Mouse (Mus musculus) lung, postnatal 4 days (tissue): ENCODE results near the gene Cdc42bpg.
"Not testable (repeated sequence)": the region's sequence is repeated elsewhere in the genome, so short reads cannot be mapped to it uniquely, and the experiment has no call there.

Source experiments
- DNase-seq, 2 experiments: peaks; one replicate each; pipeline ENCODE4 v3.0.0; 2021

The Cdc42bpg gene

DNA sequence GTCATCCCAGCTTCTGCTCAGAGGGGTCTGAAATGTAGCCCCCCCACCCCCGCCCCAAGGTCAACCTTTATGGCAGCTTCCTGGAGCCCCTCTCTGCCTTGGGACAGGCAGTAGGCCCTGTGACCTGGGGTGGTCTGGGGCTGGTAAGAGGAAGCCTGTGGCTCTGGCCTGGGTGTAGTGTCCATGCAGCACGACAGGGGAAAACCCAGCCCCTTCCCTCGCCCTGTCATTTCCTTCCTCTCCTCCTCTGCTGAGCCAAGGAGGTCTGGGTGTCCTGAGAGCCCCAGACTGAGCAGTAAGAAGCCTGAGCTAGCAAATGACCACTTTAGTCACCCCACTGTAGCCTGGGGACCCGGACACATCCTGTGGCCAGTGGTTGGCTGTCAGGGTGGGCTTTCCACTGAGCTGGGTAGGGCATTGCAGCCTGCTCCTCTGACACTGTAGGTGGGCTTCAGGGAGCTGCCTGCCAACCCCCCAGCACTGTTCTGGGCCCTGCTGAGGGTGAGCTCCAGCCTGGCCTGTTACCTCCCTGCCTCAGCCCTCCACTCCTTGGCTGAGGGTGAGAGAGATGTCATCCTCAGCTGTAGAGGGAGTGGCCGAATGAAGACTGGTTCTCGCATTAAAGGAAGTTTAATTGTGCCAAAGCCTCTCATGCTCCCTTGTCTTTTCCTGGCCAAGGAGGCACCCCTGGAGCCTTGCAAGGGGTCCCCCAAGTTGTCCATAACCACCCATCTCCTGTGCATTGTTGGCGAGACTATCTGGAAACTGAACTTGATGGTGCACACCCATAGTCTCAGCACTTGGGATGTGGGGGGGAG, 6.6 kb upstream of the Cdc42bpg start:
- DNase-seq = peak; percentile 58 to 72

DNA sequence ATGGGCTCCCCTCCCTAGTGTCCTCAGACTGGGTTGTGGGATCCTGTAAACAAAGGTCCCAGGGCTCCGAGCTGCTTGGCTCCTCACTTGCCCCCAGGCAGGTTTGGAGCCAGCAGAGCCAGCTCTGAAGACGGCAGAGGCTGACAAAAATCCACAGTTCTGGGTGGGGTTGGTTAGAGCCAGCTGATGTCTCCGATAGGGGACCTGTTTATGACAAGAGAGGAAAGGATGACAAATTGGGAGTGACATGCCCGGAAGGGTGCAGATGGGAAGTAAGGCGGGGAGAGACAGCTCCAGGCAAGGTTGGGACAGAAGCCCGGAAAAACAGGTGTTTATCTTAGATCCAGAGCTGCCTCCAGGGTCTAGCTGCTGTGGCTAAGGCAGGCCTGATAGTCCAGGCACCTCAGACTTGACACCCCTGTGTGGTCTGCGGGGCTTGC, 5.8 kb upstream of the Cdc42bpg start:
- peak; percentile 70 to 87 for DNase-seq

DNA sequence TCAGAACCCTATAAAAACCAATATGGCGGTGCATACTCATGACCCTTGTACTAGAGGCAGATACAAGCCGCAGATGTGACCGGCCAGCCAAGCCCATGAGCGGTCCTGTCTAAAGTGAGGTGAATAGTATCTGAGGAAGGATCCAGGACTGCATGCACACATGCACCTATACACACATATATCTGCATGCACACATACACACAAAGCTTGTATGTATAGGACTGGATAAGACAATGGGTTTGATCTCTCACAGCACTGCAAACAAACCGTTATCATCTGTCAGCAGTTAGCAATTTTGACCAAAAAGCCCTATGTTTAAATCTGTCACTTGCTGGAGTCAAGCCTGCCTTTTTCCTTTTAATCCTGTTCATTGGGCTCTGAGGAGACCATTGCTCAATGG, 4.1 kb upstream of the Cdc42bpg start:
- no peak for DNase-seq

DNA sequence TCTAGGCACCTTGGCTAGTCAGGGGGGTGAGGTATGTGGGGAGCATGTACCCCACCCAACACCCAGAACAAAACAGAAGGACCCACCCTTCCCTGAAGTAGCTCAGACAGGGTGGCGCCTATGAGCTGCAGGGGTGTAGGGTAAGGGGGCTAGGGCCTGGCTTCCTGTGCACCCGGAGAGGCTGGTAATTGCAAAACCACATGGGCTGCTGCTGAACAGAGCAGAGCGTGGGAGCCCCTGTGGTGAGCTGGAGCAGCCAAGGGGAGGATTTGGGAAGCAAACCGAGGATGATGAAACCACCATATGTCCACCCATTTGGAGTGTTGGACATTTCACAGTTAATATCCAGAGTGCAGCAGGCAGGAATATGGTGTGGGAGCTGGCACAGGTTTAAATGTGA, 3.7 kb upstream of the Cdc42bpg start:
- DNase-seq = peak; percentile 50 to 70

DNA sequence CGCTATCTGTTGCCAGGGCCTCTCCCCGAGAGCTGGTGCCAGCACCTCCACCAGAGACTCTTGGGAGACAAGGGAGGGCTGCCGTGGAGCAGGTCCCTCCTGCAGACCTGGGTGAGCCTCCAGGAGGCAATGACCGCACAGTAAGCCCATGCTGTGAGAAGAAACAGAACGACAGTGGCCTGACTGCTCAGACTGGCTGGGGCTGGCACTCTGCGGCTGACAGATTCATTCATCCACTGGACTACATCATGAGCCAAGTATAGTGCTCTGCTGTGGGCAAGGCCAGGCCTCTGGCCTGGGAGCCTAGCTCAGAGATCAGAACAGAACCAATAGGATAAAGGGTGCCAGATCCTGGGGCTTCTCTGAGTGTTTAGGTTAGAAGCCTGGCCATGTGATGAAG, 2.4 kb upstream of the Cdc42bpg start:
- DNase-seq = no peak

DNA sequence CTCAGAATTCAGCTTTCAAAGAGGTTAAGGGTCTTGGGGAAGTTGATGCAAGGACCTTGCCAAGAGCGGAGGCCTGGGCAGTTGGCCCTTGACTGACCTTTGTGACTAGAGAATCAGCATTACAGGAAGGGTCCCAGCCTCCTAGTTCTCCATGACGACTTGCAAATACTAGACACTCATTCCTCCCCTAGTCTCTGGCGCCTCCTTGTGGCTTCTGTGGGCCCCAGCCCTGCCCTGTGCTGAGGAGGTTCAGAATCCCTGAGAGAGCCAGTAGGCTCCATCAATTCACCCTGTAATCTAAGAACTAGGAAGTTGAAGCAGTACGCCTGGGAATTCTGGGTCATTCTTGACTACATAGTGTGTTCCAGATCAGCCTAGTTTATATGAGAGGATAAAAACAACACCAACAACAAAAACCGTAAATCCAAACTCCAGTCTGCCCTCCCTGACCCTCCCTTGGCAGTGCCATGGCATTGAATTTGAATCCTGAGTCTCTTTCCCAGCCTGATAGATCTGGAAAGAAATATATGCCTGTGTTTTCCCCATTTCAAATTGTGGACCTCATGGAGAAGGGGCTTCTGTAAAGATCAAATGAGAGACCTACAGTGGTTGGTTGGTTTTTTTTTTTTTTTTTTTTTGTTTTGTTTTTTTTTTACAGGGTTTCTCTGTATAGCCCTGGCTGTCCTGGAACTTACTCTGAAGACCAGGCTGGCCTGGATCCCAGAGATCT, 1.3 kb upstream of the Cdc42bpg start:
- peak; percentile 89 to 95 for DNase-seq

DNA sequence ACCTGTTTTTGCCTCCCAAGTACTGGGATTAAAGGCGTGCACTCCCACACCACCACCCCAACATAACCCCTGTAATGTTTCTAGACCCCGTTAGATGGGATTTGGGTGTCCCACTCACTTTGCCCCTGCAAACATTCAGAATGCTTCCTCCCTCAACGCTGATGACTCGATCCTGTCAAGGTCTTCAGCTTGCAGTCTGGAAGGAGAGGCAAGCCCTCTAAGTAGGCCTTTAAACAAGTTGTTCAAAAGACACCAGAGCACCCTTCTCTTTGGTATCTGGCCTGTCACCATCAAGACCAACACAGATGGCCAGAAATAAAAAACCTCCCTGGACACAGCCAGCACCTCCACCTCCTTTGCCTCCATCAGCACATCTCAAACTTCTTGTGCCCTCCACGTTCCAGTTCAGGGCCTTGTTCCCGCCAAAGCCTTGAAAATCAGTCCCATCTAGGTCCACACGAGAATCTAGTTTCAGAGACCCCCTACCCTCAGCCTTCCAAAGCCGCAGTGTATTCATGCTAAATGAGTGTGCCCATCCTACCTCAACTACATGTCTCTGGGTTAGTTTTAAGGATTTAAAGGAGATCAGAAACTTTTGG, 640 bp upstream of the Cdc42bpg start:
- no peak for DNase-seq

DNA sequence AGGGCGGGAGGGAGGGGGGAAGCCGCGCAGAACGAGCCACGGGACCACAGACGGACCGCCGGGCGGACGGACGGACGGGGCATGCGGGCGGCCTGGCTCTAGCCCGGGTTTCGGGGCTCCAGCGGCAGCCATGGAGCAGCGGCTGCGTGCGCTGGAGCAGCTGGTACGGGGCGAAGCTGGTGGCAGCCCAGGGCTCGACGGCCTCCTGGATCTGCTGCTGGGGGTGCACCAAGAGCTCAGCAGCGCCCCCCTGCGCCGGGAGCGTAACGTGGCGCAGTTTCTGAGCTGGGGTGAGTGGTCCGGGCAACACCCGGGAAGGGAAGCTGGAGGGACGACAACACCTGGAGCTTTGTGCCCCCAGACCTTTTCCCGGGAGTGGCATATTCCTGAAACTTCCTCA, 330 bp downstream of the Cdc42bpg start:
- peak; percentile 92 for DNase-seq

DNA sequence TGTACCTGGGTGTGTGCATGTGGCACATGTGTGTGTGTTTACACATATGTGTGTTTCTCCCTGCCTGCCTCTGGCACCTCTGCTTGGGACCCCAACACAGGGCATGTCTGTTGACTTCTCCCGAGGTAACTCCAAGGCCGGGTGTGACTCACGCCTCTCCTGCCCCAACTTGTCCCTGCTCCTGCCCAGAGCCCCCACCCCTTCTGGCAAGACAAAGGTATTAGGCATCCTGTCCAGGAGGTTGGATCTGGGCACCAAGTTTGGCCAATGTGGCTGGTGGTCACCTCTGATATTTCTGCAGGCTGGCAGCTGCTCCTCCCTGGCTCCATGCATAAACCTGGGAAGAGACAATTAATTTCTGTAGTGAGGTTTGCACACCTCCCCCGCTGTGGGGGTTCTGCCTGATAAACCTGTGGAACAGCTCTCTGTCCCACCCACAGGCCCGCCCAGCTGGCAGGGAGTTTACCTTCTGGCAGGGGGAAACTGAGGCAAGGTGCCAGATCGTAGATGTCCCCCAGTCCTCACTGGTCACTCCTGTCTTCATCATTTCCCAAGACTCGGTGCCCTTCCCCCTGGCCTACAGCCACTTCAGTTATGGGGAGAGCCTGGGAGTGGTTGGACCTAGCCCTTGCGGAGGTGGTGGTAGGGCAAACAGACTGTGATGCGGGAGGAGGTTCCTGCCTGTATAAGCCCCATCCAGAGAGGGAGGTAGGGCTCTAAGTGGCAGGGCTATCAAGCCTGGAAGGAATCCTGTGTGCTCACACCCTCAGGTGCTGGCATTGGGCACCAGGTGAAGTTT, 1.7 kb downstream of the Cdc42bpg start:
- peak; percentile 65 to 85 for DNase-seq

DNA sequence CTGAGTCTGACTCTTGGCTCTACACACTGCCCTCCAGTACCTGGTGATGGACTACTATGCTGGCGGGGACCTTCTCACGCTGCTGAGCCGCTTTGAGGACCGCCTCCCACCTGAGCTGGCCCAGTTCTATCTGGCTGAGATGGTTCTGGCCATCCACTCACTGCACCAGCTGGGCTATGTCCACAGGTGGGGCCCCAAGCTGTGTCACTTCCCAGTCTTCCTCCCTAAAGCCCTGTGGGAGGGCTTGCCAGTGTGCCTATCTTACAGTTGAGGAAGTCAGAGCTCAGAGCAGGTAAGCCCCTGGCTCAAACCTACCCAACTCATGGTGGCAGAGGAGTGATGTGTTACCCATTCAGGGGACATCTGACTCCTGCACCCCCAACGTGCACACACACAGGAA, 3.9 kb downstream of the Cdc42bpg start:
- DNase-seq = no peak

DNA sequence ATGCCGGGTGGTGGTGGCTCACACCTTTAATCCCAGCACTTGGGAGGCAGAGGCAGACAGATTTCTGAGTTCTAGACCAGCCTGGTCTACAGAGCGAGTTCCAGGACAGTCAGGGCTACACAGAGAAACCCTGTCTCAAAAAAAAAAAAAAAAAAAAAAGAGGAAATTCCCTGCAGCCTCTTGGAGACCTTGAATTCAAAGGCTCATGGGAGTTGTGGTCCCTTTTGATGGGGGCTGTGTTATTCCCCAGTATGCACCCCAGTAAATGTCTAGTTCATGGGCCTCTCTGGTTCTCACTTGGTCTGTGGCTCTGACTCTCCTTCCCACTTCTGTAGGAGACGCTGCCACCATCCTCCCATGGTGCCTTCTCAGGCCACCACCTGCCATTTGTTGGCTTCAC, 5.5 kb downstream of the Cdc42bpg start:
- not testable (repeated sequence) for DNase-seq

DNA sequence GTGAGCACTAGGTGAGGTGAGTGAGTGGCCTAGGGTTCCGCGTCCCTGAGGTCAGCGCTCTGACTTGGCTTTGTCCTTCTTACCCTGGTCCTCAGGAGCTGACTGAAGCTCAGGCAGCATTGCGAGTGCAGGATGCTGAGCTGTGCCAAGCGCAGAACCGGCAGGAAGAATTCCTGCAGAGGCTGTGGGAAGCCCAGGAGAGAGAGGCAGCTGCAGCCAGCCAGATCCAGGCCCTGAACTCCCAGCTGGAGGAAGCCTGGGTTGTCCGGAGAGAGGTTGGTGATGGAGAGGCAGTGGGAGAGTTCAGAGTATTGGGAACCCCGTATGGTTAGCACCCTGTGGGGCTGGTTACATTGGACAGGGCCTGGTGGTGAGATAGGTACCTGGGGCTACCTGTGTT, 7.5 kb downstream of the Cdc42bpg start:
- no peak for DNase-seq

DNA sequence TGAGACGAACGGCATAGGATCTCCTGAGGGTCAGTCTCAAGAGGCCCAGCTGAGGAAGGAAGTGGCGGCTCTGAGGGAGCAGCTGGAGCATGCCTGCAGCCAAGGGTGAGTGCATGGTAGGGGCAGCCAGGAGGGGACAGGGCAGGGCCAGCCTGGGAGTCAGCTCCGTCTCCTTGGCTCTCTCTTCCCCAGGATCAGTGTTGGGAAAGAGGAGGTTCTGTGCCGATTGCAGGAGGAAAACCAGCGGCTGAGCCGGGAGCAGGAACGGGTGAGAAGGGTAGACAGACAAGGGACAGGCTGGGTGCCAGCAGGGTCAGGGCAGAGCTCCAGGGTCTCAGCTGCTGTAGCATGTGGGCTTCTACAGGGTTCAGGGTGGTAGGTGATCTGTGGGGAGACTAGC, 8.3 kb downstream of the Cdc42bpg start:
- peak; percentile 62 to 90 for DNase-seq

DNA sequence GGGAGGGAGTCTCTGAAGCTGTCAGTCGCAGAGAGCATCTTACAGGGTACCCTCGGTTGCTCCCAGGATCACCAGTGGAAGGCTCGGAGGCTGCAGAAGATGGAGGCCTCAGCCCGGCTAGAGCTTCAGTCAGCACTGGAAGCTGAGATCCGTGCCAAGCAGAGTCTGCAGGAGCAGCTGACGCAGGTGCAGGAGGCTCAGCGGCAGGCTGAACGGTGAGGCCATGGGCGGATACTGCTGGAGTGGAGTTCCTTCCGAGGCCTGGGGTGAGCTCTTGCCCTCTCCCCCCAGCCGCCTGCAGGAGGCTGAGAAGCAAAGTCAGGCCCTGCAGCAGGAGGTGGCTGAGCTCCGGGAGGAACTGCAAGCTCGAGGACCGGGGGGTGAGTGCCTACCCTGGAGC, 9.3 kb downstream of the Cdc42bpg start:
- DNase-seq = no peak

DNA sequence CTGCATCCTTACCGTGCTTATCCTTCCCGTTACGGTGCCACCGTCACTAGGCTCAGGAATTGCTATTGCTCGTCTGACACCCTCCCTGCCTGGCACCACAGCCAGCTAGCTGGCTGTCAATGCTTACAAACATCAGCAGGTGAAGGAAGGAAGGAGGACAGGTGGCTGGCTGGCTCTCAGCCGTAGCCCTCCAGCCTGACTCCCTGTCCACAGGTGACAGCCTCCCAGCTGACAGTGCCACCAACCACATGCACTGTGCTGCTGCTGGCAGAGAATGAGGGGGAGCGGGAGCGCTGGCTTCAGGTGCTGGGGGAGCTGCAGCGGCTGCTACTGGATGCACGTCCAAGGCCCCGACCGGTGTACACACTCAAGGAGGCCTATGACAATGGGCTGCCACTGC, 11.9 kb downstream of the Cdc42bpg start:
- no peak for DNase-seq

DNA sequence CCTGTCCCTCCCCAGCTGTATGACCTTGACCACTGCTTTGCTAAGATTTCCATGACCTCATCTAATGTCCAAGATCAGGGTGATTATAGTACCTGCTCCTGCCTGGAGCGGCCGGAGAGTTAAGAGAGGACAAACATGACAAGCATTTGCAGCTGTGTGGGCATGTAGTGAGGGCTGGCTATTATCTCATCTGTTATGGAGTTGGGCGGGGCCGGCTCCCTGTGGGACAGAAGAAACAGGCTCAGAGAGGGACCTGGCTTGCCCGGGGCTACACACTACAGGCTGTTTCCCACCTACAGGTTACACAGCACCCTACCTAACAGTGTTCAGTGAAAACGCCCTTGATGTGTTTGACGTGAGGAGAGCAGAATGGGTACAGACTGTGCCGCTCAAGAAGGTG, 15.1 kb downstream of the Cdc42bpg start:
- no peak for DNase-seq

DNA sequence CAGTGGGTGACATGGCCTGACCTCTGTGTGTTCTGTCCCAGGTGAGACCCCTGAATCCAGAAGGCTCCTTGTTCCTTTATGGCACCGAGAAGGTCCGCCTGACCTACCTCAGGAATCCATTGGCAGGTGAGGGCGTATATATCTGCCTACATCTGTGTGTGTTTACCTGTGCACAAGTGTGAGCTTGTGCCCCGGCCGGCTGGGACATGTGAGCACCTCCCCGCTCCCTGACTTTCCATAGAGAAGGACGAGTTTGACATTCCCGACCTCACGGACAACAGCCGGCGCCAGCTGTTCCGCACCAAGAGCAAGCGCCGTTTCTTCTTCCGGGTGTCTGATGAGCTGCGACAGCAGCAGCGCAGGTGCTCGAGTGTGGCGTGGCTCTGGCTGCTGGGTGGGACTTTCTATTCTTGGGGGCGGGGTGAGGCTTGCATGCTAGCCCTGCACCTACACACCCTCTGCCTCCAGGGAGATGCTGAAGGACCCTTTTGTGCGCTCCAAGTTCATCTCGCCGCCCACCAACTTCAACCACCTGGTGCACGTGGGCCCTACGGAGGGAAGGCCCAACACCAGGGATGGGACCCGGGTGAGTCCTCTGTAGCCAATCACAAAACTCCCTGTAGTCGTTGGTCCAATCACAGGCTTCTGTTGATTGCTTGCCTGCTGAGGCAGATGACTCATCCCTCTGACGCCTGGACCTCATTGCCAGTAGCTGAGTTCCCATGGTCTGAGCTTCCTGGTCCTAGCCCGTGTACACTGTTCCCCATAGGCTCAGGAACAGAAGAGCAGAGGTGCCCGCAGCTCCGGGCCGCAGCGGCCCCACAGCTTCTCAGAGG, 15.7 kb downstream of the Cdc42bpg start:
- peak; percentile 63 to 89 for DNase-seq

DNA sequence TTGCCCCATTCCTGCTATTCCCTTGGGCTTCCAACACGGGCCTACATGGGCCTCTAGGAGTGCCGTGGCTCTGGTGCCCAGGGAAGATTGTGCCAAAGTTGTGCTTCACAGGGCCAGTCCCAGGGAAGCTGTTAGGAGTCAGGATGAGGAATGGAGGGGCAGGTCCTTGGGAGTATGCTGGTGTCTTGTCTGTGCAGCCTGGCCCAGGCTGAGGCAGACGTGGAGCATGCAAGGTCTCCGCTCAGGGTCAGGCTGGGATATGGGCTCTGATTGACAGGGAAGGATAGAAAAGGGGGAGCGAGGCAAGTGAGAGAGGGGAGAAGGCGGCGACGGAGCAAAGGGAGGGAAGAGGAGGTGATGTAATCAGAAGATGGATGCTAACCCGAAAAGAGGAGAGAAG, 18.5 kb downstream of the Cdc42bpg start:
- no peak for DNase-seq

DNA sequence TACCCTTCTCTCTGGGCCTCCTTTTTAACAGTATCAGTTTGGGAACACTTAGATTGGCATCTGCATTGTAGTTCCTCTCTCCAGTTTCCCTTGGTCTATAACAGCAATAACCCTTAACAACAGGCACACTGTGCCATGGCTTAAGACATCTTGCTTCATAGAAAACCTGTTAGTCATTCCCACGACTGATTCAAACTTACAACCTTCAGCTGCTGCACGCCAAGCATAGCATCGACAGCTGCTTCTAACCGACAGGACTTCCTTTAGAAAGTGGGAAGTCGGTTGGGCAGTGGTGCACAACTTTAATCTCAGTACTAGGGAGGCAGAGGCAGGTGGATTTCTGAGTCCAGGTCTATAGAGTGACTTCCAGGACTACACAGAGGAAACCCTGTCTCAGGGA, 24.9 kb downstream of the Cdc42bpg start:
- no peak for DNase-seq

DNA sequence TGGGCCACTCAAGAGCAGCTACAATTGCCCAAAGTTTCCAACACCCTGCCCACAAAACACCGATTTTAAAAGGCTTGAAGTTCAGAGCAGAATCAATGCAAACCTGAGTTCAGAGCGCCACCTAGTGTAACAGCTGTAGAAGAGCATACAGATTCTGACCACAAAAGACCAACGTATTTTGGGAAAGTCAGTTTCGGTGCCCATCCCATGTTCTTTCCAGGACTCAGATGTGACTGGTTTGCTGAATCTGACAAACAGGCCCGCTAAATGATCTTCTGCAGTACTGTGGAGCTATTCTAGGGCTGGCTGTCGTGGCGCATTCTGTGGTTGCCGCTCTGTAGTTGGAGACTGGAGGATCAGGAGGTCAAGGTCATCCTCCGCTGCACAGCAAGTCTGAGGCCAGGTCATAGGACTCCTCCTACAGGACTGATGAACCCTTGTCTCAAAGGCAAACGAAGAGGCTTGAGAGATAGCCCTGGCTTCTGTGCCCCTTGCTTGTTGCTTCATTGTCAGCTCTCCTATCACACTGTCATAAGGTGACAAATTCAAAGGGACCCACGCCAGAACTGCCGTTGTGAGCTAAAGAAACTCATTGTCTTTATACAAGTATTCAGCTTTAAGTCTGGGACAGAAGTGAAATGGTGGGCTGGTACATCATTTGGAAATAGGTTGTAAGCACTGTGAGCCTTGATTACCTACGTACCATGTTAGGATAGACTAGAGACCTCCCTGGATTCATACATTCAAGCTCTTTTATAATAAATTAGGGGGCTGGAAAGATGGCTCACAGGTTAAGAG, 25.7 kb downstream of the Cdc42bpg start:
- DNase-seq = peak in 1 of 2 experiments; percentile 79
